Mouse (Mus musculus): Measurements from ENCODE around the gene Chek2. TPM values are rescaled to one million over a fixed set of nuclear protein-coding genes. Genes with fewer than 3 reads are reported as not detected.
A peak's percentile ranks its signal among the peaks of the same experiment; 100 is the strongest.

Chek2 gene
- total and polyA plus RNA-seq, 3 experiments, result 25.0 to 41.6 (median 27.6) TPM

DNA sequence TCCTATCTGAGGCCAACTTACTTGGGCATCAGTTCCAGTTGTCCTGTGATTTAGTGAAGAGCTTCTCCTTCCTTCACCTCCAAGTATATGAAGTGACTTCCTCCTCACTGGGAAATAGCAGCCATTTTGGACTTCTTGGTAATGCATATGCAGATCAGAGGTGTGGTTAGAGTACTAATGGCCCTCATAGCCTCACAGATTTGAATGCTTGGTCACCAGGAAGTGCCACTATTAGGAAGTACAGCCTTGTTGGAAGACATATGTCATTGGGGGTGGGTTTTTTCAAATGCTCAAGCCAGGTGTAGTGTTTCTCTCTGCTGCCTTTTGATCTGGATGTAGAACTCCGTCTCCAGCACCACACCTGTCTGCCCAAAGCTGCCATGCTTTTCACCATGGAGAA lies 50.2 kb downstream of the Chek2 start:
- DNase-seq (ENCODE audit: extremely low read depth), result peak; percentile 51
- TF ChIP-seq TBP (conservative IDR thresholded peaks at IDR 0.05; ENCODE audit: low read depth, low read length) (0 out of 2 replicates have a peak, but pooled peaks have one; percentile 61), BHLHE40 (IDR thresholded peaks at IDR 0.05; ENCODE audit: low read depth, low read length) (no peak), POLR2A (IDR thresholded peaks at IDR 0.05; ENCODE audit: low read depth, low read length) (peak; percentile 27; the same call in 1 of the 2 replicates), ELF1 (IDR thresholded peaks at IDR 0.05; ENCODE audit: low read depth, low read length) (peak; percentile 77), POLR2AphosphoS2 (IDR thresholded peaks at IDR 0.05; ENCODE audit: low read depth, low read length) (no peak), NRF1 (IDR thresholded peaks at IDR 0.05; ENCODE audit: low read depth, low read length) (no peak), MXI1 (IDR thresholded peaks at IDR 0.05; ENCODE audit: low read depth, low read length) (no peak)
- peaks cover 2 to 14% of the 10 kb centered on the region in 2 experiments; a peak in 3 of 4 replicates for H3K4me1 ChIP-seq (ENCODE audit: control insufficient read depth in 1 of 2, insufficient read depth in 2 of 2)
- no peaks in the 10 kb centered on the region for H3K27me3 ChIP-seq (replicated peaks)
- H3K4me3 ChIP-seq (replicated peaks in 1 of 3; ENCODE audit: low read depth in 2 of 3, low read length in 2 of 3, poor library complexity in 1 of 3), result peak overlapping the region in 2 of 3 experiments; percentile 5 to 42
- H3K36me3 ChIP-seq (replicated peaks in 1 of 2; ENCODE audit: control insufficient read depth in 1 of 2, insufficient read depth in 1 of 2, low read length in 1 of 2), result peaks cover 0 to 18% of the 10 kb centered on the region in 2 experiments
- H3K4me2 ChIP-seq (ENCODE audit: insufficient read depth, low read depth, poor library complexity, severe bottlenecking), result no peak overlapping the region
- H3K27ac ChIP-seq (ENCODE audit: insufficient read depth, low read depth), result no peak overlapping the region
- dilution Hi-C loops (cut with MboI; ENCODE audit: extremely low pct_ligation_motif_present, extremely low pct_unique_long_range_greater_than_20kb, low sequenced_read_pairs), result no loop called here
- H3K9ac ChIP-seq (ENCODE audit: insufficient read depth, low read depth), result no peak overlapping the region
- in situ Hi-C loops (cut with MboI; ENCODE audit: low pct_ligation_motif_present, low pct_unique_long_range_greater_than_20kb, low sequenced_read_pairs), result no loop called here
- H3K79me2 ChIP-seq (replicated peaks; ENCODE audit: control insufficient read depth, extremely low read depth, insufficient read depth, poor library complexity, severe bottlenecking), result no peaks in the 10 kb centered on the region
- no peaks in the 10 kb centered on the region for H3K9me3 ChIP-seq (replicated peaks; ENCODE audit: low read length)

DNA sequence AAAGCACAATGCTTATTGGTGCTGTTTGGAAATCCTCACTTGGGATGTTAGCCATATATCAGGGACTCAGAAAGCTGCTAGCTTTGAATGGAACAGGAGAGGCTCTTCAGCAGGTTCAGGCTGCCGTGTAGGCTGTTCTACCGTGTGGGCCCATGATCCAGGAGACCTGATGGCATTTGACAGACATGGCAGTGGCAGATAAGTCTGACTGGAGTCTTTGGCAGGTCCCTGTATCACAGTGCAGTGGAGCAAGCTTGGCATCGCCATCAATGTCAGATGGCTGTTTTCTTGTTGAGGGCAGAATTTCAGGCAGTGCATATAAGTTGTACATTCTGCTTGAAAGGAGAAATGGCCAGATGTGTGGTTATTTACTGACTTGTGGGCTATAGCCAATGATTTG lies 50.8 kb downstream of the Chek2 start:
- in situ Hi-C loops (cut with MboI; ENCODE audit: low pct_ligation_motif_present, low pct_unique_long_range_greater_than_20kb, low sequenced_read_pairs), result no loop called here
- H3K27ac ChIP-seq (ENCODE audit: insufficient read depth, low read depth), result no peak overlapping the region
- H3K4me2 ChIP-seq (ENCODE audit: insufficient read depth, low read depth, poor library complexity, severe bottlenecking), result no peak overlapping the region
- no peaks in the 10 kb centered on the region for H3K27me3 ChIP-seq (replicated peaks)
- no peaks in the 10 kb centered on the region for H3K9me3 ChIP-seq (replicated peaks; ENCODE audit: low read length)
- H3K36me3 ChIP-seq (replicated peaks in 1 of 2; ENCODE audit: control insufficient read depth in 1 of 2, insufficient read depth in 1 of 2, low read length in 1 of 2), result peaks cover 6 to 20% of the 10 kb centered on the region in 2 experiments
- DNase-seq (ENCODE audit: extremely low read depth), result no peak
- peaks cover 5 to 14% of the 10 kb centered on the region in 2 experiments for H3K4me1 ChIP-seq (ENCODE audit: control insufficient read depth in 1 of 2, insufficient read depth in 2 of 2)
- no peaks in the 10 kb centered on the region for H3K79me2 ChIP-seq (replicated peaks; ENCODE audit: control insufficient read depth, extremely low read depth, insufficient read depth, poor library complexity, severe bottlenecking)
- dilution Hi-C loops (cut with MboI; ENCODE audit: extremely low pct_ligation_motif_present, extremely low pct_unique_long_range_greater_than_20kb, low sequenced_read_pairs), result no loop called here
- H3K9ac ChIP-seq (ENCODE audit: insufficient read depth, low read depth), result no peak overlapping the region
- TF ChIP-seq GABPA (IDR thresholded peaks at IDR 0.05; ENCODE audit: insufficient replicate concordance, low read depth, low read length) (no peak), POLR2A (IDR thresholded peaks at IDR 0.05; ENCODE audit: low read depth, low read length) (no peak), USF2 (conservative IDR thresholded peaks at IDR 0.05; ENCODE audit: low read depth, low read length) (no peak), ELF1 (IDR thresholded peaks at IDR 0.05; ENCODE audit: low read depth, low read length) (no peak), TBP (conservative IDR thresholded peaks at IDR 0.05; ENCODE audit: low read depth, low read length) (no peak), SIN3A (IDR thresholded peaks at IDR 0.05; ENCODE audit: low read length) (no peak), MAZ (IDR thresholded peaks at IDR 0.05; ENCODE audit: low read depth, low read length) (no peak), NELFE (IDR thresholded peaks at IDR 0.05; ENCODE audit: low read depth, low read length) (no peak), ZMIZ1 (IDR thresholded peaks at IDR 0.05; ENCODE audit: low read depth, low read length) (no peak), ETS1 (conservative IDR thresholded peaks at IDR 0.05; ENCODE audit: low read depth, low read length) (no peak), CTCF (conservative IDR thresholded peaks at IDR 0.05 in 1 of 2, IDR thresholded peaks at IDR 0.05 in 1 of 2; ENCODE audit: low read depth in 2 of 2, low read length in 2 of 2) (no peak), CHD1 (IDR thresholded peaks at IDR 0.05; ENCODE audit: low read depth, low read length) (no peak), HCFC1 (IDR thresholded peaks at IDR 0.05; ENCODE audit: low read depth, low read length) (no peak), BHLHE40 (IDR thresholded peaks at IDR 0.05; ENCODE audit: low read depth, low read length) (no peak), MEF2A (IDR thresholded peaks at IDR 0.05; ENCODE audit: borderline replicate concordance, low read depth, low read length) (no peak), RAD21 (IDR thresholded peaks at IDR 0.05; ENCODE audit: low read depth, low read length) (no peak)
- no peak overlapping the region for H3K4me3 ChIP-seq (replicated peaks in 1 of 3; ENCODE audit: low read depth in 2 of 3, low read length in 2 of 3, poor library complexity in 1 of 3)

Measured in CH12.LX (cell line).